Mouse (Mus musculus): Measurements from ENCODE around the gene Gm5485. TPM values are rescaled to one million over a fixed set of nuclear protein-coding genes. Genes with fewer than 3 reads are reported as not detected.

The Gm5485 gene
- polyA plus RNA-seq, 1 experiment from 2014 or later, result not detected

GRCm38 (mm10) chr16:48360887-48361286 lies 51.3 kb downstream of the Gm5485 start:
- Histone ChIP-seq H3K4me1 (no peaks in the 10 kb centered on the region), H3K9me3 (replicated peaks) (no peaks in the 10 kb centered on the region), H3K4me2 (no peak overlapping the region), H3K27ac (no peak overlapping the region), H3K4me3 (no peak overlapping the region), H3K9ac (no peak overlapping the region), H3K36me3 (no peaks in the 10 kb centered on the region), H3K27me3 (replicated peaks) (no peaks in the 10 kb centered on the region)
- WGBS (ENCODE audit: insufficient replicate concordance), result 79% methylated on average over 12 of the region's 12 CpGs
- no peak for ATAC-seq

GRCm38 (mm10) chr16:48356417-48356816 lies 55.8 kb downstream of the Gm5485 start:
- Histone ChIP-seq H3K4me3 (no peak overlapping the region), H3K27ac (no peak overlapping the region), H3K36me3 (no peaks in the 10 kb centered on the region), H3K27me3 (replicated peaks) (no peaks in the 10 kb centered on the region), H3K4me1 (no peaks in the 10 kb centered on the region), H3K9me3 (replicated peaks) (no peaks in the 10 kb centered on the region), H3K9ac (no peak overlapping the region), H3K4me2 (no peak overlapping the region)
- WGBS (ENCODE audit: insufficient replicate concordance), result 78% methylated on average over 1 of the region's 1 CpGs
- no peak for ATAC-seq

GRCm38 (mm10) chr16:48355716-48356115 lies 56.5 kb downstream of the Gm5485 start:
- no peaks in the 10 kb centered on the region for H3K36me3 ChIP-seq
- H3K27me3 ChIP-seq (replicated peaks), result no peaks in the 10 kb centered on the region
- no peaks in the 10 kb centered on the region for H3K9me3 ChIP-seq (replicated peaks)
- H3K9ac ChIP-seq, result no peak overlapping the region
- H3K4me2 ChIP-seq, result no peak overlapping the region
- no peaks in the 10 kb centered on the region for H3K4me1 ChIP-seq
- no peak overlapping the region for H3K27ac ChIP-seq
- no peak overlapping the region for H3K4me3 ChIP-seq
- 75% methylated on average over 5 of the region's 5 CpGs for WGBS (ENCODE audit: insufficient replicate concordance)
- ATAC-seq, result no peak

Other genes starting within 250 kb of the Gm5485 start
- 0.19 TPM in 1 of 2 replicates, not detected in the other for gene Dppa4, start 128.7 kb downstream of the Gm5485 start, polyA plus RNA-seq (2016; fragmentation: Nextera tagmentation; extraction: Ambion mirVana)
- not detected in 2 replicates for gene Dppa2, start 108.5 kb downstream of the Gm5485 start, polyA plus RNA-seq (2016; fragmentation: Nextera tagmentation; extraction: Ambion mirVana)
- 0.10 TPM in 1 of 2 replicates, not detected in the other for gene Morc1, start 18.8 kb upstream of the Gm5485 start, polyA plus RNA-seq (2016; fragmentation: Nextera tagmentation; extraction: Ambion mirVana)